Mouse (Mus musculus): ENCODE measurements around the gene 2200002D01Rik.

GRCm38 (mm10) chr7:29287481-29287880, 39.2 kb upstream of the 2200002D01Rik start:
- no peak for TF ChIP-seq CTCF (IDR thresholded peaks at IDR 0.05; ENCODE audit: control insufficient read depth, insufficient read depth, insufficient read length)
- TF ChIP-seq MYOG (IDR thresholded peaks at IDR 0.05; ENCODE audit: control insufficient read depth, extremely low read depth, insufficient read length) = no peak
- TF ChIP-seq MAX (IDR thresholded peaks at IDR 0.05) = no peak
- TF ChIP-seq CEBPB (IDR thresholded peaks at IDR 0.05; ENCODE audit: low read depth) = no peak
- TF ChIP-seq FOSL1 (IDR thresholded peaks at IDR 0.05; ENCODE audit: insufficient read depth, low read length, poor library complexity, severe bottlenecking) = no peak
- no peak for TF ChIP-seq USF1 (IDR thresholded peaks at IDR 0.05; ENCODE audit: low read depth)
